Mouse (Mus musculus): ENCODE results near the gene Tnfaip3.

The Tnfaip3 gene

GRCm38 (mm10) chr10:19016823-19017471, 1.5 kb upstream of the Tnfaip3 start:
- no peak for DNase-seq (ENCODE audit: low spot score in 2 of 2)

DNA sequence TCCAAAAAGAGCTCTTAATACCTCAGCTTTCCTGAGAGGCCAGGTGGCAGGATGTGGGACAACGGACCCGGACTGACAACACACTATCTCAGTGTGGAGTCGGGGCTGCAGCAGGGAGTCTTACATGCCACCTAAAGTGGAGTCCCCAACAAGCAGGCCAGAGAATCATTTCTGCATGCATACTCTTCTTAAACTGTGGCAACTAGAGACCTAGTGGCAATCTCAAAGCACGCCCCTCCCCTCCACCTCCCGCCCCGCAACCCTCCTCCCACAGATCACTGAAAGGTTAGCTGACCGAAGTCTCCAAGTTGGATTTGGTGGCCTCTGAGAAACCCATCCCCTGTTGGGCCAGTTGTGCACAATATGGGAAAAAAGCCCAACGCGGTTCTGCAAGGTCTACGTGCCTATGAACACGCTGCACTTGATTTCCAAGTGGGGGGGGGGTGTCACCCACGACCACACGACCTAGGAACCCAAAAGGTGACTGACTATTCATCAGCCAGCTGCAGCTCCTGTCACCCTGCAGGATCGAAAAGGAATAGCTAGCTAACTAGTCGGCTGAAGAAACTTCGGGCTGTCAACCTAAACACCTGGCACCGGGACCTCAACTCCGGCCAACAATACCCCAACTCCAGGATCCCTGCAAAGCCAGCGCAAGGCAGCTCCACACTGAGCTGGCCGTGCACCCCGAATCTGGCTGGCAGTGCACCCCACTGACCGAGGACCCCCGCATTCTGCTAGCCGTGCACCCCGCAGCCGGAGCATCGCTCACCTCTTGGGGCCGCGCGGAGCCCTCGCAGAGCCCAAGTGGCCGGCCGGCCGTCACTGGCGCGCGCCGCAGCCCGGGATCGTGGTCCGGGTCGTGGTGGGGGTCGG, 838 bp downstream of the Tnfaip3 start:
- DNase-seq (ENCODE audit: low spot score in 2 of 2) = peak; percentile 13 to 21

GRCm38 (mm10) chr10:19013351-19013750, 2.1 kb downstream of the Tnfaip3 start:
- DNase-seq (ENCODE audit: low spot score in 2 of 2) = no peak

DNA sequence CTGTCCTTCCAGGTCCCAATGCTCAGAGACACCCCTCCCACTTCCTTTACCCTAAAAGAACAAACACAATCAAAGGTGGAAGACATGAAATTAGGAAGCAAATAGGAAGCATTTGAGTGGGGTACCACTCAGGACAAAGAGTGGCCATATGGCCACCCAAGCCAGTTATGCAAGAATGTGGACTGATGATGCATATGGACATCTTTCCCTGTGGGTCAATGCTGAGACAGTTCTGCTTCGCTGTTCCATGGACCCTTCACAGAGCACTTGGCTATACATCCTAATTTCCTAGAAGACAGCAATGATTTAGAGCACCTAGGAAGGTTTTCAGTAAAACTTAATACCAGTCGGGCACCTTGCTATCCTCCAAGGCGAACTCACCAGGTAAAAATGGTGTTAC, 2.8 kb downstream of the Tnfaip3 start:
- DNase-seq (ENCODE audit: low spot score in 2 of 2) = no peak

DNA sequence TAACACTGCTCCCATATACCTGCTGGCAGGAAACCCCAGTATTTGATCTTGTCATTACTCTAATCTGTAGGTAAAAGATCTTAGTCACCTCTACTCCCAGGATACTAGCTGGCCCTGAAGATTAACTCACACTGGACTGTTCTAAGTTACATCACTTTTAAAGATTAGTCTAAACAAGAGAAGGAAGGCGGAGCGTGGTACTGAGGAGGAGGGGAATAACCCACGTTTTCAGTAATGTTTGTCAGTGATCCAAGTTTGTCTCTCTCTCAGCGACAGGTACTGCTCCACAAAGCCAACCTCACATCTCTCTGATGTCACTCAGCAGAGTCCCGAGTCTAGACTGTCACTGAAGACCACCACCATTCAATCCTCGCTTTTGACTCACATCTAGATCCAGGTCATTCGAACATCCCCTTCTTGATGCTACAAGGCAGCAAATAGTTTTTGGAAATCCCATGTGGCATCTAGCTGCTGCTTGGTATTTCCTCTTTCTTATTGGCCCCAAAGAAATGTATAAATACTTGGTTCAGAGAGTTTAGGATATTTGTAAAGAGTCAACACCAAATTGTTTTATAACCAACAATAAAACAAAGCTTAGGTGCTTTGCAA, 3.5 kb downstream of the Tnfaip3 start:
- no peak for DNase-seq (ENCODE audit: low spot score in 2 of 2)

DNA sequence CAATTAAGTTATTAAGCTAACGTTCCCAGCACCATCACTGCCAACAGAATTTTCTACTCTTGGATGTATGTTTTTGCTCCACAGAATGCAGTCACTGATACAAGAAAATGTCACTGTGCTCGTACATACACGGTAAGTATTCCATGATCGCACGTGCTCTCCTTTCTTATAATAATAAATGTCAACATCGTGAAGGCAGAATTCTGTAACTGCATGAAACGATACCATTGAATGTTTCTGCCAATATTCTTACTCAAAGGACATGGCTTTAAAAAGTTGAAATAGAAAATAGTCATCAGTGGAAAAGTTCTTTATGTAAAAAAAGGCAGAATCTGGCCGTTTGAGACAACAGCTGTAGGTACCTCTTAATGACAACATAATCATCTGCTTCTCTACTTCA, 5.0 kb downstream of the Tnfaip3 start:
- DNase-seq (ENCODE audit: low spot score in 2 of 2) = no peak

DNA sequence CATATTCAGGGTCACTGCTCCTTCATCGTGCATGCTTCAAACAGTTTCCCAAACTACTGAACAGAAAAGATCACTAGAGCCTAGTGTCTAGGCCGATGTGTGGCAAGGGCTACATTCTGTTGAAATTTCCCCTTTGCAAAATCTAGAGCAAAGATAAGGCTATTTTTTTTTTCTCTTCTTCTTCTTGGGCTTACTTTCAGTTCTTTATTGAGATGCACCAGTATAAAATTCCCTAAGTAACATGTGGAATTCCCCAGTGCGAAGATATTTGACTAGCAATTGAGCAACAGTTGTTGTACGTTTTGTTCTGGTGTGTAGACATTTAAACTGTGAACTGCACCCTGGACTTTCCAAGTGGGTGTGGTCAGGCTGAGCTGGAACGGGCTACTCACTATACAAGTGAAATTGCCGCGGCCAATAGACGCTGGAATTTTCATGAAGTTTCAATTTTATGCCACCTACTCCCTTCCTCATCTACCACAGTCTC, 6.2 kb downstream of the Tnfaip3 start:
- DNase-seq (ENCODE audit: low spot score in 2 of 2) = peak; percentile 73 to 76

- no peak for DNase-seq (ENCODE audit: low spot score in 2 of 2)
Measured at GRCm38 (mm10) chr10:19008607-19008940, 6.9 kb downstream of the Tnfaip3 start.

- DNase-seq (ENCODE audit: low spot score in 2 of 2) = no peak
Measured at GRCm38 (mm10) chr10:19007897-19008606, 7.4 kb downstream of the Tnfaip3 start.

GRCm38 (mm10) chr10:19002091-19002785, 13.2 kb downstream of the Tnfaip3 start:
- peak in 1 of 2 experiments; percentile 27 for DNase-seq (ENCODE audit: low spot score in 2 of 2)

DNA sequence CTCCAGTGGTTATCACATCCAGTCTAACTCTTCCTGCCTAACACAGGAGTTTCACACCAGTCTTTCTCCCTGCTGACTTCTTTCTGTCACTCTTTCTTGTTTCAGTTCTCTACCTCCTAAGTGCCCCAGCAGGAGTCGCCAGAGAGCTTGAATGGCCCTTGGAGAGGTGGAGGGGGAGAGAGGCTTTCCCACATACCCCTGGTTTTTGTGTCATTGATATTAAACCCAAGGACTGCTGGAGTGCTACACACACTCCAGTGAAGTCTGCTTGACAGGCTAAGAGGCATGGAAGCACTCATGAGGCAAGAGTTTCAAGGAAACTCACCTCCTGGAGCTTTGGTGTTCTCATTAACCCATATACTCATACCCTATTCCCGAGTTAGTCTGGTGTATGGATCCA, 16.0 kb downstream of the Tnfaip3 start:
- no peak for DNase-seq (ENCODE audit: low spot score in 2 of 2)

DNA sequence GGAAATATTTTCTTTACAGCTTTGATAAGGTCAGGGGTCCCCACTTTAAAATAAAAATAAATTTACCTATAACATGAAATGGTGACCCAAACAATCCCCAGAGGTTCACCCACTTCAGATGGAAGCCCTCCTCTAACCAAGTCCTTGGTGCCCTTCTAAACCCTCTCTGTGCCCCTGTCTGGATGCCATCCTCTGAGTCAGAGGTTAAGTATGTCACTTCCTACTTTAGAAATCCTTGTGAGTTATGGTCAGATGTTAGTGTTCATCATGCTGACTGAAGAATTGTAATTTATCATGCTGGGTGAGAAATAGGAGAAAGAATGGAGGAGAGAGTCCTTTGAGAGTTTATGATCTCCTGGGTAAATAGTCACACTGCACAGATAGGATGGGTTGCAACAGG, 19.1 kb downstream of the Tnfaip3 start:
- DNase-seq (ENCODE audit: low spot score in 2 of 2) = no peak

DNA sequence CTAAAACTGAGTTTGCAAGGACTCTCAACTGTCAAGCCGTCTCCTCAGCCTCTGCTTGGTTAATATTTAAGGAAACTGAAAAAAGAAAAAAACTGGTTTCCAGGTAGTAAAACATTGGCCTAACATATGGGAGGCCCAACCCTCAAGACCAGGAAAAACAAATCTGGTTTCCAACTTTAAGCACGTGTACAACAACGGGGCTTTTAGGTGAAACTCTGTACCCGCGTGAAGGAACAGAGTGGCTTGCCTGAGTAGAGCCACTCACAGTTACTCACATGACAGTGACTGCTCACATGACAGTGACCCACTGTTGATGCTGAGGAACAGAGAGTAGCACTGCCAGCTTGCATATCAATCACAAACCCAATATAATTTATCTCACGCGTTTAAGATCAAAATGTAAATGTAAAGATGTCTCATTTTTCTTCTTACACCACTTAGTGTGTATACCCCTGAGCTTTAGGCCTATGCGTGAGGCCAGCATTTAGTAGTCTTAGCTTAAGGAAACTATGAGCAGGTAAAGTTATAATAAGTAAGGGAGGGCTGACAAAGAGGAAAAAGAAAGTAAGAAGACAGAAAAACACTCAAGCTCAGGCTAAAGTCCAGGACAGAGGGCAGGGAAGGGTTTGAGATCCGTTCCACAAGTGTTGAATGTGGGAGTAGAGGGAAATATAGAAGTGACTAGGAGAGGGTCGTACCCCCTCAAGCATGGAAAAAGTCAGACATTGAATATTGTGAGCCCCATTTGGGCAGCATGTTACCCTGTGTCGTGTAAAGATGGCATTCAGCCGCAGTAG, 19.8 kb downstream of the Tnfaip3 start:
- no peak for DNase-seq (ENCODE audit: low spot score in 2 of 2)

GRCm38 (mm10) chr10:18992971-18993370, 22.5 kb downstream of the Tnfaip3 start:
- DNase-seq (ENCODE audit: low spot score in 2 of 2) = no peak

- DNase-seq (ENCODE audit: low spot score in 2 of 2) = no peak
Measured at GRCm38 (mm10) chr10:18991057-18991456, 24.4 kb downstream of the Tnfaip3 start.

DNA sequence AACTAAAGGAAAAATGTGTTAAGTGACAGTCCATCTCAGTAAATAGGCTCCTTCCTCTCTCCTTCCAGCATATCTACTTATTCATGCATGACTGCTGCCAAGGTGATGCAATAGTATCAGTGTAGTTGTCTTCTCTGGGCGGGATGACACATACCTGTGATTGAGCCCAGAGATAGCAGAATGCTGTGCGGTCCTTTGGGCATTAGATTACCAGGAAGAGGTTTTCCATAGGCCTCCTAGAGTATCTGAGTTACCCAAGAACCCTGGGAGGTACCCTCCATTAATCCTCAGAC, 27.6 kb downstream of the Tnfaip3 start:
- no peak for DNase-seq (ENCODE audit: low spot score in 2 of 2)

DNA sequence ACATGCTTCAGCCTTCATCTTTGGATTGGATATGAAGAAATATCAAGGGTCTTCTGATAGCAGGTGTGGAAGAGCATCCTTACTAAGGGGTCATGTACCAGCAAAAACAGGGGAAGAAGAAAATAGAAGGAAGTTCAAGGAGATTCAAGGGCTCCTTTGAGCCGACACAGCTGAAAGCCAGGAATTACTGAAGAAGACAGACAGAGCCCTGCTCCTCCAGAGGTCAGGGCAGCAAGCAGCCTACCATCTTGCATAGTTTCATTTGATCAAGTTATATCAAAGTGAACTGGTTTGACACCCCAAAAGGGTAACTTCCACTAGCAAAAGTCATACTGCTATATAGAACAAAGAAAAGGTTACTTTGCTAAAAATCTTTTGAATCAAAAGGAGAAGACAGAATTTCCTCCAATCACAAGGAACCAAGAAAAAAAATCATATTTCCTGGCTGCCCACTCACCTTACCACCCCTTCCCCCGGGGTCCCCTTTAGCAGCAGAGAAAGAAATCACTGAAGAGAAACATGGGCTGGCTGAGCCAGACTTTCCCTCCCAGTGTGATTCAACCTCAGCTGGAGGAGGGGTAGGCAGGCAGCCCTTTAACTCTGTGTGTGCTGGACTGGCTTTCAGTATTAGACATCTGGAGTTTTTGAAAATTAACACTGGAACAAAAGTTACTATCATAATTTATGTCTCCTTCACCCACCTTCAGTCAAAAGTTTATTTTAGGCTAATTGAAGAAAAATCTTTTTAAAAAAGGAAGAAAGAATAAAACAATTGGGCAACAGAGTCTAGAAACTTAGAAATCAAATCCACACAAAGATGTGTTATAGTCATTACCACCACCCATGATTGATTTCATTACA, 28.2 kb downstream of the Tnfaip3 start:
- no peak for DNase-seq (ENCODE audit: low spot score in 2 of 2)

DNA sequence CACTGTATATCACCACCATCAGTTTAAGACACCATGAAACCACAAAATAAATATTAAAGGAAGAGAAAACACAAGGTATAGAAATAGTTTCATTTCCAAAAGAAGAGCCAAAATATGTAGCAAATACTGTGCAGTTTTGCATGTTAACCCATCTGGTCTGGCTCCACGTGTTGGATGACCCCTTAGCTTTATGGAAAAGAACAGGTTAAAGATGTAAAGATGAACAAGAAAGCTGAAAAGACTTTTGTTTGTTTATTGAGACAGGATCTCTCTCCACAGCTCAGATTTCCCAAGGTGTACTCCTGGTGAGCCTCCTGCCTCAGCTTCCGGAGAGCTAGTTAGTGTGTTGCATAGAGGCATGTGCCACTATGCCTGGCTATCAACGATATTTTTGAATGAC, 29.9 kb downstream of the Tnfaip3 start:
- no peak for DNase-seq (ENCODE audit: low spot score in 2 of 2)

DNA sequence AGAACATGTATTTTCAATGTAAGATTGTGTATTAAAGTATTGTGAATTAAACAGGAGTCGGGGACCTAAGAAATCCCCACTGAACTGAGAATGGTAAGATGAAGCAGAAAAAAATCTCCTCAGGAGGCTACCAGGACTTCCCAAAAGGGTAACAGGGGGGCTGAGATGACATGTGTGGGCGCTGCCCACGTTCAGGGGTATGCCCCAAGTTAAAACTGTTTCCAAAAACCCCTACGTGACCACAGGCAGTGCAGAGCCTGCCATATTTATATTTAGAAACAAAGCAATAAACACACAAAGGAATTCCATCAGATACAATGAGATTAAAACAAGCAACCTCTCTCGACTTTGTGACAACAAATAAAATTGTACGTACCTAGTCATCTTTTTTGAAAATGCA, 31.9 kb downstream of the Tnfaip3 start:
- no peak for DNase-seq (ENCODE audit: low spot score in 2 of 2)

DNA sequence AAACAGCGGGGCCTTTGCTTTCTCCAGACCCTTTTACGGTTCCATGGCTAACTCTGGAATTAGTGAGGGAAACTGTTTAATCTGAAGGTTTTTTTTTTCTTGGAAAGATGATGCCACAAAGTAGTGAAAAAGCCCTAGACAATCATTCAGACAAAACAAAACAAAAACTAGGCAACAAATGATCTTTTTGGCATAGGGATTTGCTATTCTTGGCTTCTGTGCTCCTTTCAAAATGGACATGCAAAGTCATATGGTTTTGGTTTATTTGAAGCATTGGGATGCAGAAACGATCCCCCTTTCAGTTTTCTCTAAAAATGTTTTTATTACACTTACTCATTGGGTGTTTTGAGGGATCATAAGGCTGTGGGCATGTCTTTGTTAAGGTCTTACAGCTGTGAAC, 41.0 kb downstream of the Tnfaip3 start:
- DNase-seq (ENCODE audit: low spot score in 2 of 2) = no peak
